Mouse (Mus musculus): ENCODE data around the gene Itpkb. TPM values are rescaled to one million over a fixed set of nuclear protein-coding genes. Genes with fewer than 3 reads are reported as not detected.

Gene Itpkb
- polyA plus RNA-seq, 1 experiment: 28.6 TPM

GRCm38 (mm10) chr1:180407727-180408719, 77.7 kb downstream of the Itpkb start:
- Histone ChIP-seq H3K4me3 (ENCODE audit: insufficient read depth, low read length) (no peak overlapping the region), H3K27ac (ENCODE audit: insufficient read depth, low read depth, low read length) (no peak overlapping the region), H3K4me1 (ENCODE audit: control insufficient read depth, insufficient read depth, low read length) (peaks cover 73% of the 10 kb centered on the region)
- TF ChIP-seq CTCF (IDR thresholded peaks at IDR 0.05; ENCODE audit: low read depth, low read length) (no peak), POLR2A (IDR thresholded peaks at IDR 0.05; ENCODE audit: borderline replicate concordance, low read depth, low read length) (no peak)

GRCm38 (mm10) chr1:180408832-180409231, 78.5 kb downstream of the Itpkb start:
- H3K27ac ChIP-seq (ENCODE audit: insufficient read depth, low read depth, low read length): no peak overlapping the region
- TF ChIP-seq POLR2A (IDR thresholded peaks at IDR 0.05; ENCODE audit: borderline replicate concordance, low read depth, low read length): no peak
- TF ChIP-seq CTCF (IDR thresholded peaks at IDR 0.05; ENCODE audit: low read depth, low read length): no peak
- H3K4me3 ChIP-seq (ENCODE audit: insufficient read depth, low read length): no peak overlapping the region
- H3K4me1 ChIP-seq (ENCODE audit: control insufficient read depth, insufficient read depth, low read length): peaks cover 68% of the 10 kb centered on the region

GRCm38 (mm10) chr1:180409771-180410170, 79.5 kb downstream of the Itpkb start:
- Histone ChIP-seq H3K27ac (ENCODE audit: insufficient read depth, low read depth, low read length) (peak overlapping the region; percentile 25; the same call in 1 of the 2 replicates), H3K4me3 (ENCODE audit: insufficient read depth, low read length) (no peak overlapping the region), H3K4me1 (ENCODE audit: control insufficient read depth, insufficient read depth, low read length) (peaks cover 63% of the 10 kb centered on the region)
- no peak for TF ChIP-seq CTCF (IDR thresholded peaks at IDR 0.05; ENCODE audit: low read depth, low read length)
- no peak for TF ChIP-seq POLR2A (IDR thresholded peaks at IDR 0.05; ENCODE audit: borderline replicate concordance, low read depth, low read length)

GRCm38 (mm10) chr1:180410306-180410705, 80.0 kb downstream of the Itpkb start:
- peak overlapping the region; percentile 25; the same call in 1 of the 2 replicates for H3K27ac ChIP-seq (ENCODE audit: insufficient read depth, low read depth, low read length)
- H3K4me1 ChIP-seq (ENCODE audit: control insufficient read depth, insufficient read depth, low read length): peaks cover 58% of the 10 kb centered on the region
- TF ChIP-seq POLR2A (IDR thresholded peaks at IDR 0.05; ENCODE audit: borderline replicate concordance, low read depth, low read length) (no peak), CTCF (IDR thresholded peaks at IDR 0.05; ENCODE audit: low read depth, low read length) (no peak)
- no peak overlapping the region for H3K4me3 ChIP-seq (ENCODE audit: insufficient read depth, low read length)

GRCm38 (mm10) chr1:180415064-180415463, 84.8 kb downstream of the Itpkb start:
- H3K4me1 ChIP-seq (ENCODE audit: control insufficient read depth, insufficient read depth, low read length): peaks cover 51% of the 10 kb centered on the region
- no peak overlapping the region for H3K4me3 ChIP-seq (ENCODE audit: insufficient read depth, low read length)
- TF ChIP-seq POLR2A (IDR thresholded peaks at IDR 0.05; ENCODE audit: borderline replicate concordance, low read depth, low read length) (no peak), CTCF (IDR thresholded peaks at IDR 0.05; ENCODE audit: low read depth, low read length) (no peak)
- no peak overlapping the region for H3K27ac ChIP-seq (ENCODE audit: insufficient read depth, low read depth, low read length)

GRCm38 (mm10) chr1:180415836-180416235, 85.6 kb downstream of the Itpkb start:
- H3K27ac ChIP-seq (ENCODE audit: insufficient read depth, low read depth, low read length): no peak overlapping the region
- TF ChIP-seq POLR2A (IDR thresholded peaks at IDR 0.05; ENCODE audit: borderline replicate concordance, low read depth, low read length) (no peak), CTCF (IDR thresholded peaks at IDR 0.05; ENCODE audit: low read depth, low read length) (no peak)
- H3K4me1 ChIP-seq (ENCODE audit: control insufficient read depth, insufficient read depth, low read length): peaks cover 48% of the 10 kb centered on the region
- H3K4me3 ChIP-seq (ENCODE audit: insufficient read depth, low read length): no peak overlapping the region

GRCm38 (mm10) chr1:180417118-180417517, 86.8 kb downstream of the Itpkb start:
- peaks cover 54% of the 10 kb centered on the region for H3K4me1 ChIP-seq (ENCODE audit: control insufficient read depth, insufficient read depth, low read length)
- H3K4me3 ChIP-seq (ENCODE audit: insufficient read depth, low read length): no peak overlapping the region
- peak overlapping the region; percentile 71 for H3K27ac ChIP-seq (ENCODE audit: insufficient read depth, low read depth, low read length)
- no peak for TF ChIP-seq POLR2A (IDR thresholded peaks at IDR 0.05; ENCODE audit: borderline replicate concordance, low read depth, low read length)
- TF ChIP-seq CTCF (IDR thresholded peaks at IDR 0.05; ENCODE audit: low read depth, low read length): peak; percentile 7; the same call in 1 of the 2 replicates

GRCm38 (mm10) chr1:180419059-180419458, 88.8 kb downstream of the Itpkb start:
- H3K4me1 ChIP-seq (ENCODE audit: control insufficient read depth, insufficient read depth, low read length): peaks cover 71% of the 10 kb centered on the region
- H3K27ac ChIP-seq (ENCODE audit: insufficient read depth, low read depth, low read length): no peak overlapping the region
- TF ChIP-seq POLR2A (IDR thresholded peaks at IDR 0.05; ENCODE audit: borderline replicate concordance, low read depth, low read length) (no peak), CTCF (IDR thresholded peaks at IDR 0.05; ENCODE audit: low read depth, low read length) (no peak)
- H3K4me3 ChIP-seq (ENCODE audit: insufficient read depth, low read length): no peak overlapping the region

GRCm38 (mm10) chr1:180420496-180421164, 90.3 kb downstream of the Itpkb start:
- H3K27ac ChIP-seq (ENCODE audit: insufficient read depth, low read depth, low read length): peak overlapping the region; percentile 94
- TF ChIP-seq POLR2A (IDR thresholded peaks at IDR 0.05; ENCODE audit: borderline replicate concordance, low read depth, low read length) (no peak), CTCF (IDR thresholded peaks at IDR 0.05; ENCODE audit: low read depth, low read length) (no peak)

More at GRCm38 (mm10) chr1:180420496-180421164, 90.3 kb downstream of the Itpkb start:
- H3K4me3 ChIP-seq (ENCODE audit: insufficient read depth, low read length): no peak overlapping the region
- peaks cover 85% of the 10 kb centered on the region for H3K4me1 ChIP-seq (ENCODE audit: control insufficient read depth, insufficient read depth, low read length)
